Mouse (Mus musculus) kidney, adult 2 months (tissue): Measurements from ENCODE around the gene Gemin4. TPM values are rescaled to one million over a fixed set of nuclear protein-coding genes. Genes with fewer than 3 reads are reported as not detected.

Source experiments
- DNase-seq: peaks from one replicate; pipeline ENCODE4 v3.0.0; 2021
- H3K27ac ChIP-seq: fragments of 200-500 bp; 2 replicates; pipeline ENCODE4 v1.5.1; 2012; ENCODE audit warnings: low read depth, low read length, control low read depth, inconsistent platforms; ENCODE audit not compliant: insufficient read depth
- H3K27me3 ChIP-seq: fragments of 200-500 bp; replicated peaks from 2 replicates; pipeline ENCODE4 v1.6.1; 2012; ENCODE audit warnings: mild to moderate bottlenecking, moderate library complexity, low read length, inconsistent platforms; ENCODE audit not compliant: control insufficient read depth, insufficient read depth
- H3K36me3 ChIP-seq: fragments of 200-500 bp; 2 replicates; pipeline ENCODE4 v1.6.1; 2012; ENCODE audit warnings: mild to moderate bottlenecking, moderate library complexity, low read length, inconsistent platforms; ENCODE audit not compliant: control insufficient read depth, insufficient read depth
- H3K4me1 ChIP-seq: fragments of 200-500 bp; 2 replicates; pipeline ENCODE4 v1.6.1; 2011; ENCODE audit warnings: low read length; ENCODE audit not compliant: control insufficient read depth, insufficient read depth
- H3K4me3 ChIP-seq: fragments of 200-500 bp; 2 replicates; pipeline ENCODE4 v1.5.1; 2011; ENCODE audit warnings: mild to moderate bottlenecking, low read depth, low read length, control low read depth; ENCODE audit not compliant: insufficient read depth
- CTCF ChIP-seq: fragments of 200-500 bp; conservative IDR thresholded peaks from 2 replicates; pipeline ENCODE4 v1.5.1; 2011; ENCODE audit warnings: low read depth, mild to moderate bottlenecking, control low read depth, low read length, moderate library complexity, mixed read lengths; ENCODE audit not compliant: insufficient read depth, insufficient read length
- POLR2A ChIP-seq: fragments of 200-500 bp; IDR thresholded peaks from one replicate; pipeline ENCODE4 v1.6.1; 2011; ENCODE audit warnings: low read depth, low read length, control low read depth
- WGBS: fragments of 180-500 bp; shearing (Covaris S2); methylation state at CpG from one replicate; pipeline ENCODE4 v1.1.7; 2018; 5-methylcytosine and 5-hydroxymethylcytosine counted together
- polyA plus RNA-seq: library from polyadenylated mRNA; depleted of rRNA; stranded (reverse); fragments of >200 nt; gene quantifications from 2 replicates; pipeline ENCODE4 v1.2.3, GENCODE M21; 2012

Gemin4 gene
- polyA plus RNA-seq, 1 experiment = 5.1 TPM

- H3K36me3 ChIP-seq = no peaks in the 10 kb centered on the region
- no peaks in the 10 kb centered on the region for H3K27me3 ChIP-seq
- no peak overlapping the region for H3K27ac ChIP-seq
- WGBS = 44% methylated on average over 8 of the region's 8 CpGs
- H3K4me1 ChIP-seq = no peaks in the 10 kb centered on the region; the same call in 1 of the 2 replicates
- DNase-seq = peak; percentile 27
- TF ChIP-seq CTCF (no peak), POLR2A (no peak)
- no peak overlapping the region for H3K4me3 ChIP-seq
These were observed 21.0 kb downstream of the Gemin4 start for GRCm38 (mm10) chr11:76196275-76196976.

- no peak overlapping the region for H3K27ac ChIP-seq
- DNase-seq = no peak
- H3K4me1 ChIP-seq = no peaks in the 10 kb centered on the region
- no peak for TF ChIP-seq CTCF
- no peak for TF ChIP-seq POLR2A
- H3K36me3 ChIP-seq = no peaks in the 10 kb centered on the region
- 94% methylated on average over 6 of the region's 6 CpGs for WGBS
- no peaks in the 10 kb centered on the region for H3K27me3 ChIP-seq
- no peak overlapping the region for H3K4me3 ChIP-seq
These were observed 30.6 kb downstream of the Gemin4 start for GRCm38 (mm10) chr11:76186908-76187307.

- no peak for DNase-seq
- Histone ChIP-seq H3K27me3 (no peaks in the 10 kb centered on the region), H3K4me1 (no peaks in the 10 kb centered on the region), H3K4me3 (no peak overlapping the region), H3K27ac (no peak overlapping the region), H3K36me3 (no peaks in the 10 kb centered on the region)
- 80% methylated on average over 4 of the region's 4 CpGs for WGBS
- TF ChIP-seq CTCF (no peak), POLR2A (no peak)
These were observed 33.7 kb downstream of the Gemin4 start for GRCm38 (mm10) chr11:76183745-76184144.

- no peak overlapping the region for H3K27ac ChIP-seq
These were observed 37.3 kb downstream of the Gemin4 start for GRCm38 (mm10) chr11:76180146-76180540.

GRCm38 (mm10) chr11:76179495-76180145, 37.8 kb downstream of the Gemin4 start, which contains the start of the genes Vps53 and Fam57a:
Gene Vps53 (minus strand): TSS chr11:76179647.
Gene Fam57a (plus strand): TSS chr11:76179671.
- under 1% methylated on average over 37 of the region's 37 CpGs for WGBS
- TF ChIP-seq POLR2A = no peak
- no peak for TF ChIP-seq CTCF
- Histone ChIP-seq H3K27ac (peak within 1 kb of the TSS; percentile 71), H3K27me3 (no peaks in the 10 kb centered on the region), H3K4me3 (peak within 1 kb of the TSS; percentile 93), H3K36me3 (no peaks in the 10 kb centered on the region; the same call in 1 of the 2 replicates), H3K4me1 (no peaks in the 10 kb centered on the region)
- DNase-seq = peak; percentile 96

More at GRCm38 (mm10) chr11:76180146-76180540, 37.3 kb downstream of the Gemin4 start:
- peak overlapping the region; percentile 93 for H3K4me3 ChIP-seq
- no peaks in the 10 kb centered on the region for H3K27me3 ChIP-seq
- WGBS = 13% methylated on average over 7 of the region's 7 CpGs
- no peaks in the 10 kb centered on the region; the same call in 1 of the 2 replicates for H3K36me3 ChIP-seq
- TF ChIP-seq POLR2A (no peak), CTCF (no peak)
- H3K4me1 ChIP-seq = no peaks in the 10 kb centered on the region
- no peak for DNase-seq

GRCm38 (mm10) chr11:76178726-76179494, 38.6 kb downstream of the Gemin4 start:
- H3K4me1 ChIP-seq = no peaks in the 10 kb centered on the region
- peak overlapping the region; percentile 71 for H3K27ac ChIP-seq
- WGBS = under 1% methylated on average over 28 of the region's 28 CpGs
- TF ChIP-seq POLR2A = no peak
- TF ChIP-seq CTCF = no peak
- peak; percentile 61 for DNase-seq
- H3K4me3 ChIP-seq = peak overlapping the region; percentile 93
- H3K27me3 ChIP-seq = no peaks in the 10 kb centered on the region
- no peaks in the 10 kb centered on the region; the same call in 1 of the 2 replicates for H3K36me3 ChIP-seq

- Histone ChIP-seq H3K4me3 (no peak overlapping the region), H3K27ac (no peak overlapping the region), H3K27me3 (no peaks in the 10 kb centered on the region), H3K4me1 (no peaks in the 10 kb centered on the region; the same call in 1 of the 2 replicates), H3K36me3 (peaks cover 2% of the 10 kb centered on the region)
- WGBS = 71% methylated on average over 5 of the region's 5 CpGs
- DNase-seq = no peak
- TF ChIP-seq POLR2A = no peak
- no peak for TF ChIP-seq CTCF
These were observed 47.3 kb downstream of the Gemin4 start for GRCm38 (mm10) chr11:76170207-76170606.
